Mouse (Mus musculus): Measurements from ENCODE around the gene Arf1. TPM values are rescaled to one million over a fixed set of nuclear protein-coding genes. Genes with fewer than 3 reads are reported as not detected.

Gene Arf1
- total and polyA plus RNA-seq, 2 experiments from 2014 or later, result 378 to 540 TPM

- Histone ChIP-seq H3K4me3 (ENCODE audit: low read depth, low read length) (peak overlapping the region; percentile 80), H3K9me3 (replicated peaks; ENCODE audit: control insufficient read depth, low read length) (no peaks in the 10 kb centered on the region), H3K36me3 (replicated peaks; ENCODE audit: control insufficient read depth, insufficient read depth, low read length) (0 out of 2 replicates have a peak, but pooled peaks cover 4% of the 10 kb centered on the region), H3K4me2 (ENCODE audit: low read depth, low read length) (peak overlapping the region; percentile 86), H3K4me1 (ENCODE audit: control insufficient read depth, insufficient read depth) (peaks cover 58% of the 10 kb centered on the region), H3K27me3 (ENCODE audit: control insufficient read depth, insufficient read depth, low read length) (no peaks in the 10 kb centered on the region), H3K27ac (ENCODE audit: low read depth) (no peak overlapping the region), H3K9ac (replicated peaks; ENCODE audit: low read depth, low read length) (peak overlapping the region; percentile 35; the same call in 1 of the 2 replicates)
- DNase-seq (ENCODE audit: low spot score) (no peak), ATAC-seq (ENCODE audit: insufficient read depth, low read depth) (no peak)
- 15% methylated on average over 3 of the region's 3 CpGs for WGBS
- TF ChIP-seq CTCF (IDR thresholded peaks at IDR 0.05; ENCODE audit: low read depth) (no peak), EP300 (IDR thresholded peaks at IDR 0.05; ENCODE audit: low read depth) (no peak)
Observed at GRCm38 (mm10) chr11:59226251-59226650, 1.8 kb downstream of the Arf1 start.

GRCm38 (mm10) chr11:59225167-59225566, 2.9 kb downstream of the Arf1 start:
- Histone ChIP-seq H3K27ac (ENCODE audit: low read depth) (peak overlapping the region; percentile 23; the same call in 1 of the 2 replicates), H3K9me3 (replicated peaks; ENCODE audit: control insufficient read depth, low read length) (no peaks in the 10 kb centered on the region), H3K4me1 (ENCODE audit: control insufficient read depth, insufficient read depth) (peaks cover 67% of the 10 kb centered on the region), H3K4me3 (ENCODE audit: low read depth, low read length) (no peak overlapping the region), H3K9ac (replicated peaks; ENCODE audit: low read depth, low read length) (no peak overlapping the region), H3K36me3 (replicated peaks; ENCODE audit: control insufficient read depth, insufficient read depth, low read length) (0 out of 2 replicates have a peak, but pooled peaks cover 4% of the 10 kb centered on the region), H3K4me2 (ENCODE audit: low read depth, low read length) (peak overlapping the region; percentile 86), H3K27me3 (ENCODE audit: control insufficient read depth, insufficient read depth, low read length) (no peaks in the 10 kb centered on the region)
- no peak for ATAC-seq (ENCODE audit: insufficient read depth, low read depth)
- TF ChIP-seq CTCF (IDR thresholded peaks at IDR 0.05; ENCODE audit: low read depth) (no peak), EP300 (IDR thresholded peaks at IDR 0.05; ENCODE audit: low read depth) (no peak)
- WGBS, result 31% methylated on average over 2 of the region's 2 CpGs
- no peak for DNase-seq (ENCODE audit: low spot score)

DNA sequence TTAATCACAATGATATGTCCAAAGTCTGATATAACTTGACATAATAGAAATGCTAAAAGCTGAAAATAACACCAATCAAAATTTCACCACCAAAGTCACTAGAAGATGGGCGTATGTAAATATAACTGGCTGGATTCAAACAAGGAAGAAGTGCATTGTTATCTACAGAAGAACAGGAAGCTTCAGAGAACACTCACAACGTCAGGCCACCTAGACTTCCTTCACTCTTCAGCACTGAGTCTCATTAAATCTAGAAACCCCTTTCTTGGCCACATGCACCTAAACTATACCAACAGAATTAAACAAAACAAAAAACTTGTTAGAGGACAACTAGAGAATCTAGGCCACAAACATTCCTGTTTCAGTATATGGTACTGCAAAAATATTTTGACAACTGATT, 3.6 kb downstream of the Arf1 start:
- Histone ChIP-seq H3K27ac (ENCODE audit: low read depth) (no peak overlapping the region), H3K36me3 (replicated peaks; ENCODE audit: control insufficient read depth, insufficient read depth, low read length) (peaks cover 6% of the 10 kb centered on the region; the same call in 1 of the 2 replicates), H3K4me1 (ENCODE audit: control insufficient read depth, insufficient read depth) (peaks cover 67% of the 10 kb centered on the region), H3K4me3 (ENCODE audit: low read depth, low read length) (no peak overlapping the region), H3K4me2 (ENCODE audit: low read depth, low read length) (peak overlapping the region; percentile 5; the same call in 1 of the 2 replicates), H3K9ac (replicated peaks; ENCODE audit: low read depth, low read length) (no peak overlapping the region), H3K9me3 (replicated peaks; ENCODE audit: control insufficient read depth, low read length) (no peaks in the 10 kb centered on the region), H3K27me3 (ENCODE audit: control insufficient read depth, insufficient read depth, low read length) (no peaks in the 10 kb centered on the region)
- no peak for TF ChIP-seq CTCF (IDR thresholded peaks at IDR 0.05; ENCODE audit: low read depth)
- no peak for TF ChIP-seq EP300 (IDR thresholded peaks at IDR 0.05; ENCODE audit: low read depth)
- ATAC-seq (ENCODE audit: insufficient read depth, low read depth) (no peak), DNase-seq (ENCODE audit: low spot score) (no peak)
- 18% methylated on average over 2 of the region's 2 CpGs for WGBS

- no peak for ATAC-seq (ENCODE audit: insufficient read depth, low read depth)
- Histone ChIP-seq H3K36me3 (replicated peaks; ENCODE audit: control insufficient read depth, insufficient read depth, low read length) (peaks cover 8% of the 10 kb centered on the region; the same call in 1 of the 2 replicates), H3K4me3 (ENCODE audit: low read depth, low read length) (no peak overlapping the region), H3K27me3 (ENCODE audit: control insufficient read depth, insufficient read depth, low read length) (no peaks in the 10 kb centered on the region), H3K4me1 (ENCODE audit: control insufficient read depth, insufficient read depth) (peaks cover 67% of the 10 kb centered on the region), H3K9me3 (replicated peaks; ENCODE audit: control insufficient read depth, low read length) (no peaks in the 10 kb centered on the region), H3K27ac (ENCODE audit: low read depth) (no peak overlapping the region), H3K4me2 (ENCODE audit: low read depth, low read length) (peak overlapping the region; percentile 5; the same call in 1 of the 2 replicates), H3K9ac (replicated peaks; ENCODE audit: low read depth, low read length) (no peak overlapping the region)
- 77% methylated on average over 3 of the region's 3 CpGs for WGBS
- no peak for TF ChIP-seq CTCF (IDR thresholded peaks at IDR 0.05; ENCODE audit: low read depth)
- TF ChIP-seq EP300 (IDR thresholded peaks at IDR 0.05; ENCODE audit: low read depth), result no peak
- DNase-seq (ENCODE audit: low spot score), result no peak
Observed at GRCm38 (mm10) chr11:59224025-59224424, 4.0 kb downstream of the Arf1 start.

GRCm38 (mm10) chr11:59222306-59222705, 5.8 kb downstream of the Arf1 start:
- WGBS, result 71% methylated on average over 4 of the region's 4 CpGs

GRCm38 (mm10) chr11:59221604-59222003, 6.5 kb downstream of the Arf1 start:
- Histone ChIP-seq H3K9me3 (replicated peaks; ENCODE audit: control insufficient read depth, low read length) (no peaks in the 10 kb centered on the region), H3K4me2 (ENCODE audit: low read depth, low read length) (no peak overlapping the region), H3K4me1 (ENCODE audit: control insufficient read depth, insufficient read depth) (peaks cover 79% of the 10 kb centered on the region), H3K9ac (replicated peaks; ENCODE audit: low read depth, low read length) (no peak overlapping the region), H3K4me3 (ENCODE audit: low read depth, low read length) (no peak overlapping the region), H3K27me3 (ENCODE audit: control insufficient read depth, insufficient read depth, low read length) (no peaks in the 10 kb centered on the region), H3K27ac (ENCODE audit: low read depth) (no peak overlapping the region), H3K36me3 (replicated peaks; ENCODE audit: control insufficient read depth, insufficient read depth, low read length) (peaks cover 8% of the 10 kb centered on the region)
- TF ChIP-seq CTCF (IDR thresholded peaks at IDR 0.05; ENCODE audit: low read depth) (no peak), EP300 (IDR thresholded peaks at IDR 0.05; ENCODE audit: low read depth) (no peak)
- no peak for DNase-seq (ENCODE audit: low spot score)
- no peak for ATAC-seq (ENCODE audit: insufficient read depth, low read depth)

More at GRCm38 (mm10) chr11:59222306-59222705, 5.8 kb downstream of the Arf1 start:
- Histone ChIP-seq H3K9ac (replicated peaks; ENCODE audit: low read depth, low read length) (no peak overlapping the region), H3K4me2 (ENCODE audit: low read depth, low read length) (no peak overlapping the region), H3K4me3 (ENCODE audit: low read depth, low read length) (no peak overlapping the region), H3K27me3 (ENCODE audit: control insufficient read depth, insufficient read depth, low read length) (no peaks in the 10 kb centered on the region), H3K4me1 (ENCODE audit: control insufficient read depth, insufficient read depth) (peaks cover 76% of the 10 kb centered on the region), H3K9me3 (replicated peaks; ENCODE audit: control insufficient read depth, low read length) (no peaks in the 10 kb centered on the region), H3K27ac (ENCODE audit: low read depth) (no peak overlapping the region), H3K36me3 (replicated peaks; ENCODE audit: control insufficient read depth, insufficient read depth, low read length) (peaks cover 8% of the 10 kb centered on the region)
- TF ChIP-seq EP300 (IDR thresholded peaks at IDR 0.05; ENCODE audit: low read depth), result no peak
- TF ChIP-seq CTCF (IDR thresholded peaks at IDR 0.05; ENCODE audit: low read depth), result no peak
- no peak for ATAC-seq (ENCODE audit: insufficient read depth, low read depth)
- no peak for DNase-seq (ENCODE audit: low spot score)
